Mouse (Mus musculus): ENCODE results near the gene Mthfs. TPM values are rescaled to one million over a fixed set of nuclear protein-coding genes. Genes with fewer than 3 reads are reported as not detected.

Mthfs gene
- polyA plus RNA-seq, 1 experiment, result 6.4 TPM

GRCm38 (mm10) chr9:89282374-89283068, 72.0 kb downstream of the Mthfs start:
- Histone ChIP-seq H3K4me2 (ENCODE audit: low read depth) (no peak overlapping the region), H3K4me3 (no peak overlapping the region), H3K79me2 (ENCODE audit: control insufficient read depth, insufficient read depth) (no peaks in the 10 kb centered on the region), H3K27me3 (ENCODE audit: control insufficient read depth, insufficient read depth, insufficient read length) (no peaks in the 10 kb centered on the region), H3K36me3 (ENCODE audit: control insufficient read depth, insufficient read depth) (no peaks in the 10 kb centered on the region), H3ac (ENCODE audit: control insufficient read depth, insufficient read length) (no peak overlapping the region)
- TF ChIP-seq REST (IDR thresholded peaks at IDR 0.05; ENCODE audit: insufficient read depth, insufficient read length), result no peak
- TF ChIP-seq E2F4 (IDR thresholded peaks at IDR 0.05; ENCODE audit: insufficient read depth), result no peak
- no peak for TF ChIP-seq SRF (IDR thresholded peaks at IDR 0.05; ENCODE audit: control insufficient read depth, insufficient read length, low read depth)
- no peak for TF ChIP-seq POLR2AphosphoS2 (IDR thresholded peaks at IDR 0.05; ENCODE audit: insufficient read length, low read depth)
- no peak for TF ChIP-seq TCF3 (IDR thresholded peaks at IDR 0.05; ENCODE audit: insufficient read length, low read depth)
- no peak for TF ChIP-seq MYOG (IDR thresholded peaks at IDR 0.05; ENCODE audit: control insufficient read depth in 1 of 3, insufficient read depth in 1 of 3, insufficient read length in 2 of 3, low read depth in 2 of 3)
- no peak for TF ChIP-seq TCF12 (IDR thresholded peaks at IDR 0.05; ENCODE audit: insufficient read depth, poor library complexity, severe bottlenecking)
- no peak for TF ChIP-seq MAX (IDR thresholded peaks at IDR 0.05; ENCODE audit: low read depth)
- no peak for TF ChIP-seq MYOD1 (IDR thresholded peaks at IDR 0.05; ENCODE audit: control insufficient read depth in 1 of 3, insufficient read length in 2 of 3, low read depth in 2 of 3)
- no peak for TF ChIP-seq CEBPB (IDR thresholded peaks at IDR 0.05; ENCODE audit: insufficient read depth, poor library complexity, severe bottlenecking)
- no peak for TF ChIP-seq POLR2A (IDR thresholded peaks at IDR 0.05; ENCODE audit: insufficient read length, low read depth)
- TF ChIP-seq USF1 (IDR thresholded peaks at IDR 0.05; ENCODE audit: low read depth), result no peak

GRCm38 (mm10) chr9:89288037-89288436, 77.6 kb downstream of the Mthfs start:
- TF ChIP-seq SRF (IDR thresholded peaks at IDR 0.05; ENCODE audit: control insufficient read depth, insufficient read length, low read depth) (no peak), MYOD1 (IDR thresholded peaks at IDR 0.05; ENCODE audit: control insufficient read depth in 1 of 3, insufficient read length in 2 of 3, low read depth in 2 of 3) (no peak), POLR2A (IDR thresholded peaks at IDR 0.05; ENCODE audit: insufficient read length, low read depth) (no peak), MAX (IDR thresholded peaks at IDR 0.05; ENCODE audit: low read depth) (no peak), USF1 (IDR thresholded peaks at IDR 0.05; ENCODE audit: low read depth) (no peak), POLR2AphosphoS2 (IDR thresholded peaks at IDR 0.05; ENCODE audit: insufficient read length, low read depth) (no peak), CEBPB (IDR thresholded peaks at IDR 0.05; ENCODE audit: insufficient read depth, poor library complexity, severe bottlenecking) (no peak), E2F4 (IDR thresholded peaks at IDR 0.05; ENCODE audit: insufficient read depth) (no peak), REST (IDR thresholded peaks at IDR 0.05; ENCODE audit: insufficient read depth, insufficient read length) (no peak), TCF12 (IDR thresholded peaks at IDR 0.05; ENCODE audit: insufficient read depth, poor library complexity, severe bottlenecking) (no peak), TCF3 (IDR thresholded peaks at IDR 0.05; ENCODE audit: insufficient read length, low read depth) (no peak), MYOG (IDR thresholded peaks at IDR 0.05; ENCODE audit: control insufficient read depth in 1 of 3, insufficient read depth in 1 of 3, insufficient read length in 2 of 3, low read depth in 2 of 3) (no peak)
- H3K27me3 ChIP-seq (ENCODE audit: control insufficient read depth, insufficient read depth, insufficient read length), result no peaks in the 10 kb centered on the region
- no peaks in the 10 kb centered on the region for H3K36me3 ChIP-seq (ENCODE audit: control insufficient read depth, insufficient read depth)
- H3K4me3 ChIP-seq, result no peak overlapping the region
- no peak overlapping the region for H3ac ChIP-seq (ENCODE audit: control insufficient read depth, insufficient read length)
- no peaks in the 10 kb centered on the region for H3K79me2 ChIP-seq (ENCODE audit: control insufficient read depth, insufficient read depth)
- H3K4me2 ChIP-seq (ENCODE audit: low read depth), result no peak overlapping the region

DNA sequence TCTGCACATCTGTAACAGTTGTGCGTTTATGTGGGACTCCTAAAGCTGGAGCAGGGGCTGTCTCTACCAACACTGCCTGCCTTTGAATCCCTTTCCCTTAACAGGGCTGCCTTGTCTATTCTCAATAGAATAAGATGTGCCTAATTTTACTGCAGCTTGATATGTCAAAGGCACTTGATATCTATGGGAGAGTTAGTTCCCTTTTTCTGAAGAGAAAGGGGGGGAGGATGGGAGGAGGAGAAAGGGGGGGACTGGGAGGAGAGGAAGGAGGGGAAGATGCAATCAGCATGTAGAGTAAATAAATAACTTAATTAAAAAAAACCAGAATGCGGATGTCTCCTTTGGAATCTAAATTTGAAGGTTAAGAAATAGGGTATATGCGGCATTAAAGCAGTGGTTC, 82.9 kb downstream of the Mthfs start:
- no peak overlapping the region for H3K4me2 ChIP-seq (ENCODE audit: low read depth)
- no peak for TF ChIP-seq CEBPB (IDR thresholded peaks at IDR 0.05; ENCODE audit: insufficient read depth, poor library complexity, severe bottlenecking)
- no peak for TF ChIP-seq TCF3 (IDR thresholded peaks at IDR 0.05; ENCODE audit: insufficient read length, low read depth)
- TF ChIP-seq MAX (IDR thresholded peaks at IDR 0.05; ENCODE audit: low read depth), result no peak
- no peak for TF ChIP-seq REST (IDR thresholded peaks at IDR 0.05; ENCODE audit: insufficient read depth, insufficient read length)
- no peak for TF ChIP-seq SRF (IDR thresholded peaks at IDR 0.05; ENCODE audit: control insufficient read depth, insufficient read length, low read depth)
- no peak overlapping the region for H3ac ChIP-seq (ENCODE audit: control insufficient read depth, insufficient read length)
- no peaks in the 10 kb centered on the region for H3K36me3 ChIP-seq (ENCODE audit: control insufficient read depth, insufficient read depth)
- no peak overlapping the region for H3K4me3 ChIP-seq
- no peaks in the 10 kb centered on the region for H3K79me2 ChIP-seq (ENCODE audit: control insufficient read depth, insufficient read depth)
- no peaks in the 10 kb centered on the region for H3K27me3 ChIP-seq (ENCODE audit: control insufficient read depth, insufficient read depth, insufficient read length)

GRCm38 (mm10) chr9:89294121-89294520, 83.6 kb downstream of the Mthfs start:
- no peak overlapping the region for H3K4me3 ChIP-seq
- no peaks in the 10 kb centered on the region for H3K36me3 ChIP-seq (ENCODE audit: control insufficient read depth, insufficient read depth)
- TF ChIP-seq CEBPB (IDR thresholded peaks at IDR 0.05; ENCODE audit: insufficient read depth, poor library complexity, severe bottlenecking) (no peak), POLR2AphosphoS2 (IDR thresholded peaks at IDR 0.05; ENCODE audit: insufficient read length, low read depth) (no peak), E2F4 (IDR thresholded peaks at IDR 0.05; ENCODE audit: insufficient read depth) (no peak), MYOD1 (IDR thresholded peaks at IDR 0.05; ENCODE audit: control insufficient read depth in 1 of 3, insufficient read length in 2 of 3, low read depth in 2 of 3) (no peak), MYOG (IDR thresholded peaks at IDR 0.05; ENCODE audit: control insufficient read depth in 1 of 3, insufficient read depth in 1 of 3, insufficient read length in 2 of 3, low read depth in 2 of 3) (no peak), TCF3 (IDR thresholded peaks at IDR 0.05; ENCODE audit: insufficient read length, low read depth) (no peak), REST (IDR thresholded peaks at IDR 0.05; ENCODE audit: insufficient read depth, insufficient read length) (no peak), TCF12 (IDR thresholded peaks at IDR 0.05; ENCODE audit: insufficient read depth, poor library complexity, severe bottlenecking) (no peak), POLR2A (IDR thresholded peaks at IDR 0.05; ENCODE audit: insufficient read length, low read depth) (no peak)
- no peak overlapping the region for H3ac ChIP-seq (ENCODE audit: control insufficient read depth, insufficient read length)
- H3K79me2 ChIP-seq (ENCODE audit: control insufficient read depth, insufficient read depth), result no peaks in the 10 kb centered on the region
- no peaks in the 10 kb centered on the region for H3K27me3 ChIP-seq (ENCODE audit: control insufficient read depth, insufficient read depth, insufficient read length)
- no peak overlapping the region for H3K4me2 ChIP-seq (ENCODE audit: low read depth)
